Comparison of ENCODE assay signal across 22 mouse cellular contexts in the genomic region with DNA sequence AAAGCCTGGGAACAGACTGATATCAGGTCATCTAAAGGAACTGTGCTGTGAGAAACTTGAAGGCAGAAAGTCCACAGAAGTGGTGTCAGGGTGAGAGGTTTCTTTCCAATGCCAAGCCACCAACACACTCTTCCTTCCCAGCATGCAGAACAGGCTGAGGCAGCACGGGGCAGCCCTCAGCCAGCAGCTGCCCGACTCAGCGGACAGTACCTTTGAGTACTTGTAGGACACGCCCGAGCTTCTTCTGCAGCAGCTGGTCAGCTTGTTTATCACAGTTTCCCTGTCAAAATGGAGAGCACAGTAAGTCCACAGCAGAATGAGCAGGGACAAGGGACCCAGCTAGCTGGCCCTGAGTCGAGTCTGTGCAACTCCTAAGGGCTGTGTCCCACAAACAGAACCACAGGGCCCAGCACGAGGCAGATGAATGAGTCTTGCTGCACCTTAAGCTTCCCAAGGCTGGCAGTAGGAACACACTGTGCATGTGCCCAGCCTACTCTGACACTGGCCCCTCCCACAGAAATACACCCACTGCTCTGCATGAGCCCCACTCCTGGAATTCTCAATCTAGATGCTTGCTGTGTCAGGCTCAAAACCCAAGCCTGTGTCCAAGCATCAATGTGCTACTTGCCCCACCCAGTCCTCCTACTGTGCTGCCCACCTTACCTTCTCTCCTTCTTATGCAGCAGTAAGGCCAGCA. TPM values are rescaled to one million over a fixed set of nuclear protein-coding genes. Genes with fewer than 3 reads are reported as not detected.
DNase-seq lines count a peak whose midpoint lies in the region; ATAC-seq and TF ChIP-seq lines count a peak whose summit lies in the region.
"Had no signal": no experiment of that assay in that cellular context is flagged by ENCODE, and none has a peak within 500 bp of the region (broad histone marks: within the 10 kb centered on the region; RNA-seq: fewer than 3 reads in every experiment).

No protein-coding gene starts in this region.

- H3K9me3 ChIP-seq in embryonic facial prominence, embryonic 13.5 days, result no peaks in the 10 kb centered on the region
- no peaks in the 10 kb centered on the region for H3K9me3 ChIP-seq in embryonic facial prominence, embryonic 10.5 days
- H3K9me3 ChIP-seq in heart, embryonic 12.5 days (replicated peaks), result 0 out of 2 replicates have a peak, but pooled peaks cover under 1% of the 10 kb centered on the region
- no peaks in the 10 kb centered on the region for H3K9me3 ChIP-seq in kidney, postnatal 0 days (replicated peaks; ENCODE audit: low read length)
- H3K9me3 ChIP-seq: embryonic facial prominence, embryonic 15.5 days; forebrain, embryonic 10.5 days; hindbrain, embryonic 10.5 days had no signal

- no peak for DNase-seq in embryonic facial prominence, embryonic 10.5 days (ENCODE audit: low spot score)
- DNase-seq in heart, postnatal 4 days, result no peak
- no peak for DNase-seq in kidney, postnatal 0 days (ENCODE audit: low spot score)
- no peak for DNase-seq in kidney, postnatal 25 days
- peak; percentile 35 for DNase-seq in brain, adult 2 months (ENCODE audit: low read depth, low spot score)
- DNase-seq: adrenal gland, adult 8-10 months; adrenal gland, postnatal 36 days; B cell, adult 2 months; cerebellum, adult 11 months; gastrocnemius, postnatal 10 days had no signal

- peaks cover 7% of the 10 kb centered on the region; the same call in 1 of the 2 replicates for H3K4me1 ChIP-seq in embryonic facial prominence, embryonic 13.5 days
- H3K4me1 ChIP-seq in embryonic facial prominence, embryonic 10.5 days, result no peaks in the 10 kb centered on the region
- peaks cover 22% of the 10 kb centered on the region for H3K4me1 ChIP-seq in heart, embryonic 12.5 days (replicated peaks)
- no peaks in the 10 kb centered on the region for H3K4me1 ChIP-seq in kidney, postnatal 0 days (replicated peaks; ENCODE audit: insufficient read depth, low read length)
- H3K4me1 ChIP-seq: forebrain, embryonic 10.5 days; hindbrain, embryonic 10.5 days had no signal

- H3K4me2 ChIP-seq in embryonic facial prominence, embryonic 13.5 days, result no peak overlapping the region
- no peak overlapping the region for H3K4me2 ChIP-seq in heart, embryonic 12.5 days
- no peak overlapping the region for H3K4me2 ChIP-seq in kidney, postnatal 0 days (ENCODE audit: low read length)
- H3K4me2 ChIP-seq: embryonic facial prominence, embryonic 15.5 days; hindbrain, embryonic 14.5 days had no signal

- H3K9ac ChIP-seq in embryonic facial prominence, embryonic 13.5 days, result no peak overlapping the region
- no peak overlapping the region for H3K9ac ChIP-seq in heart, embryonic 12.5 days
- 0 out of 2 replicates have a peak overlapping the region, but pooled peaks have one; percentile 1 for H3K9ac ChIP-seq in kidney, postnatal 0 days (ENCODE audit: low read depth, low read length)
- H3K9ac ChIP-seq: embryonic facial prominence, embryonic 15.5 days; hindbrain, embryonic 14.5 days had no signal

- no peak overlapping the region for H3K4me3 ChIP-seq in embryonic facial prominence, embryonic 13.5 days
- no peak overlapping the region for H3K4me3 ChIP-seq in embryonic facial prominence, embryonic 10.5 days
- no peak overlapping the region for H3K4me3 ChIP-seq in heart, embryonic 12.5 days
- H3K4me3 ChIP-seq in kidney, postnatal 0 days (replicated peaks; ENCODE audit: low read depth, low read length), result no peak overlapping the region
- H3K4me3 ChIP-seq: embryonic facial prominence, embryonic 15.5 days; erythroblast, embryonic 14.5 days; forebrain, embryonic 10.5 days; hindbrain, embryonic 10.5 days had no signal

- WGBS in embryonic facial prominence, embryonic 13.5 days, result 89% methylated on average over 7 of the region's 7 CpGs
- WGBS in embryonic facial prominence, embryonic 10.5 days, result 85% methylated on average over 7 of the region's 7 CpGs
- WGBS in heart, embryonic 12.5 days, result 79% methylated on average over 7 of the region's 7 CpGs
- WGBS in kidney, postnatal 0 days, result 87% methylated on average over 7 of the region's 7 CpGs

- no peak for TF ChIP-seq CTCF in kidney, postnatal 0 days (IDR thresholded peaks at IDR 0.05; ENCODE audit: low read depth)

- H3K36me3 ChIP-seq in embryonic facial prominence, embryonic 13.5 days, result peaks cover 92% of the 10 kb centered on the region
- peaks cover 96% of the 10 kb centered on the region for H3K36me3 ChIP-seq in embryonic facial prominence, embryonic 10.5 days (replicated peaks)
- peaks cover 98% of the 10 kb centered on the region for H3K36me3 ChIP-seq in heart, embryonic 12.5 days
- peaks cover 54% of the 10 kb centered on the region for H3K36me3 ChIP-seq in kidney, postnatal 0 days (ENCODE audit: insufficient read depth, low read length)

- ATAC-seq in embryonic facial prominence, embryonic 13.5 days (ENCODE audit: insufficient number of reproducible peaks, insufficient read depth, low FRiP score, low TSS enrichment, low read depth), result no peak
- peak; percentile 61 for ATAC-seq in heart, embryonic 12.5 days (ENCODE audit: insufficient number of reproducible peaks, low FRiP score)
- ATAC-seq in kidney, postnatal 0 days (replicated peaks; ENCODE audit: low FRiP score, low read depth), result no peak
- ATAC-seq: CD4-positive, CD25-positive, alpha-beta regulatory T cell, adult 4 months; forebrain, embryonic 14.5 days had no signal

- H3K27ac ChIP-seq in embryonic facial prominence, embryonic 13.5 days, result peak overlapping the region; percentile 39; the same call in 1 of the 2 replicates
- H3K27ac ChIP-seq in embryonic facial prominence, embryonic 10.5 days (replicated peaks), result no peak overlapping the region
- H3K27ac ChIP-seq in heart, embryonic 12.5 days (ENCODE audit: poor library complexity, severe bottlenecking), result peak overlapping the region; percentile 31; the same call in 1 of the 2 replicates
- H3K27ac ChIP-seq in kidney, postnatal 0 days, result no peak overlapping the region
- H3K27ac ChIP-seq: embryonic facial prominence, embryonic 15.5 days; forebrain, embryonic 10.5 days; hindbrain, embryonic 10.5 days; hindbrain, embryonic 14.5 days had no signal

- H3K27me3 ChIP-seq in embryonic facial prominence, embryonic 13.5 days, result no peaks in the 10 kb centered on the region
- H3K27me3 ChIP-seq in embryonic facial prominence, embryonic 10.5 days (replicated peaks; ENCODE audit: low read depth, poor library complexity, severe bottlenecking), result no peaks in the 10 kb centered on the region
- no peaks in the 10 kb centered on the region for H3K27me3 ChIP-seq in heart, embryonic 12.5 days (replicated peaks)
- no peaks in the 10 kb centered on the region for H3K27me3 ChIP-seq in kidney, postnatal 0 days (ENCODE audit: insufficient read depth, low read length)
- H3K27me3 ChIP-seq: embryonic facial prominence, embryonic 15.5 days had no signal

RNA-seq across cellular contexts. Expression of gene Slc22a1, which starts 9.4 kb away (rescaled TPM):
- polyA plus RNA-seq in embryonic facial prominence, embryonic 13.5 days (2015; fragmentation: Nextera tagmentation; extraction: Ambion mirVana), result 0.58 TPM in 1 of 2 replicates, not detected in the other
- not detected in 2 replicates for polyA plus RNA-seq in embryonic facial prominence, embryonic 10.5 days (2016; fragmentation: Nextera tagmentation; extraction: Ambion mirVana)
- polyA plus RNA-seq in heart, embryonic 12.5 days (2016; fragmentation: Nextera tagmentation; extraction: Ambion mirVana), result 4.0 and 4.7 TPM in 2 replicates
- total RNA-seq in heart, postnatal 4 days (2021), result 10 to 100 TPM; 10.3 to 13.9 TPM
- 57.4 and 70.3 TPM in 2 replicates for polyA plus RNA-seq in kidney, postnatal 0 days (2015; fragmentation: Nextera tagmentation; extraction: Ambion mirVana)
- total RNA-seq: G1E; gastrocnemius, postnatal 10 days; gastrocnemius, postnatal 4 days had no signal
- polyA plus RNA-seq: brain, embryonic 14.5 days; CD4-positive, CD25-positive, alpha-beta regulatory T cell, adult 4 months; erythroblast, embryonic 14.5 days; forebrain, embryonic 10.5 days; forebrain, embryonic 14.5 days; hindbrain, embryonic 10.5 days; hindbrain, embryonic 14.5 days had no signal

Comparison
In these comparisons a context has a peak if more than half of its experiments do, and no peak if none do; other contexts are left out.
1. H3K27ac ChIP-seq: peak in embryonic facial prominence, embryonic 13.5 days (single experiment) and heart, embryonic 12.5 days (single experiment); none in embryonic facial prominence, embryonic 10.5 days (single experiment) and kidney, postnatal 0 days (single experiment).
2. RNA of gene Slc22a1, which starts 9.4 kb away (polyA plus RNA-seq): 57.4 to 70.3 TPM in kidney, postnatal 0 days; 4.0 to 4.7 TPM in heart, embryonic 12.5 days, 0.58 TPM in embryonic facial prominence, embryonic 13.5 days and not detected in embryonic facial prominence, embryonic 10.5 days; every median in the first group is over 10 times any median in the second.